Mouse (Mus musculus) erythroblast, embryonic 14.5 days (primary cell): ENCODE data around the gene Plpp3. TPM values are rescaled to one million over a fixed set of nuclear protein-coding genes. Genes with fewer than 3 reads are reported as not detected.

Source experiments
- H3K27me3 ChIP-seq: 2 replicates; pipeline ENCODE4 v1.6.1; 2012; ENCODE audit warnings: inconsistent platforms; ENCODE audit not compliant: control insufficient read depth
- H3K36me3 ChIP-seq: 2 replicates; pipeline ENCODE4 v1.6.1; 2012; ENCODE audit warnings: mild to moderate bottlenecking, inconsistent platforms; ENCODE audit not compliant: control insufficient read depth
- H3K4me1 ChIP-seq: 2 replicates; pipeline ENCODE4 v1.6.1; 2012; ENCODE audit warnings: inconsistent platforms; ENCODE audit not compliant: control insufficient read depth
- H3K4me3 ChIP-seq: replicated peaks from 2 replicates; pipeline ENCODE3; 2012; ENCODE audit warnings: moderate library complexity, mild to moderate bottlenecking, inconsistent platforms
- H3K9me3 ChIP-seq: 2 replicates; pipeline ENCODE4 v1.6.1; 2012; ENCODE audit warnings: low read length, inconsistent platforms, mixed read lengths; ENCODE audit not compliant: control insufficient read depth
- GATA1 ChIP-seq: IDR thresholded peaks from 2 replicates; pipeline ENCODE4 v1.6.1; 2012; ENCODE audit warnings: low read length, inconsistent platforms, mixed read lengths
- TAL1 ChIP-seq: IDR thresholded peaks from 3 replicates; pipeline ENCODE4 v1.6.1; 2012; ENCODE audit warnings: low read length, inconsistent platforms, mixed read lengths
- polyA plus RNA-seq: library from polyadenylated mRNA; stranded (reverse); fragments of >175 nt; gene quantifications from 2 replicates; pipeline ENCODE4 v1.2.3, GENCODE M21; 2012

The Plpp3 gene
- polyA plus RNA-seq, 1 experiment = 0.03 TPM

GRCm38 (mm10) chr4:105156281-105156680 lies 866 bp upstream of the Plpp3 start:
- H3K4me1 ChIP-seq = peaks cover 6% of the 10 kb centered on the region
- H3K4me3 ChIP-seq = no peak overlapping the region
- H3K27me3 ChIP-seq = peaks cover 35% of the 10 kb centered on the region
- H3K9me3 ChIP-seq = no peaks in the 10 kb centered on the region
- TF ChIP-seq GATA1 (no peak), TAL1 (no peak)
- H3K36me3 ChIP-seq = no peaks in the 10 kb centered on the region

- peaks cover 35% of the 10 kb centered on the region for H3K27me3 ChIP-seq
- no peaks in the 10 kb centered on the region for H3K9me3 ChIP-seq
- H3K4me1 ChIP-seq = peaks cover 6% of the 10 kb centered on the region
- no peak for TF ChIP-seq TAL1
- TF ChIP-seq GATA1 = no peak
- peak overlapping the region; percentile 59 for H3K4me3 ChIP-seq
- H3K36me3 ChIP-seq = no peaks in the 10 kb centered on the region; the same call in 1 of the 2 replicates
Observed at GRCm38 (mm10) chr4:105156955-105157275, 232 bp upstream of the Plpp3 start.

GRCm38 (mm10) chr4:105158169-105158555 lies 1.0 kb downstream of the Plpp3 start:
- Histone ChIP-seq H3K36me3 (no peaks in the 10 kb centered on the region; the same call in 1 of the 2 replicates), H3K4me3 (peak overlapping the region; percentile 59), H3K4me1 (peaks cover 6% of the 10 kb centered on the region), H3K9me3 (no peaks in the 10 kb centered on the region), H3K27me3 (peaks cover 35% of the 10 kb centered on the region)
- TF ChIP-seq TAL1 = no peak
- TF ChIP-seq GATA1 = no peak

GRCm38 (mm10) chr4:105158651-105159530 lies 1.7 kb downstream of the Plpp3 start:
- Histone ChIP-seq H3K36me3 (no peaks in the 10 kb centered on the region; the same call in 1 of the 2 replicates), H3K9me3 (no peaks in the 10 kb centered on the region), H3K4me1 (peaks cover 6% of the 10 kb centered on the region), H3K27me3 (peaks cover 35% of the 10 kb centered on the region), H3K4me3 (peak overlapping the region; percentile 59)
- no peak for TF ChIP-seq TAL1
- TF ChIP-seq GATA1 = no peak

GRCm38 (mm10) chr4:105159531-105159870 lies 2.4 kb downstream of the Plpp3 start:
- H3K4me3 ChIP-seq = no peak overlapping the region
- TF ChIP-seq TAL1 (no peak), GATA1 (no peak)
- H3K36me3 ChIP-seq = no peaks in the 10 kb centered on the region; the same call in 1 of the 2 replicates
- H3K9me3 ChIP-seq = no peaks in the 10 kb centered on the region
- peaks cover 35% of the 10 kb centered on the region for H3K27me3 ChIP-seq
- H3K4me1 ChIP-seq = peaks cover 6% of the 10 kb centered on the region

- Histone ChIP-seq H3K36me3 (no peaks in the 10 kb centered on the region; the same call in 1 of the 2 replicates), H3K9me3 (no peaks in the 10 kb centered on the region), H3K4me1 (peaks cover 6% of the 10 kb centered on the region), H3K27me3 (peaks cover 35% of the 10 kb centered on the region), H3K4me3 (no peak overlapping the region)
- TF ChIP-seq GATA1 = no peak
- TF ChIP-seq TAL1 = no peak
Observed at GRCm38 (mm10) chr4:105160470-105160869, 3.3 kb downstream of the Plpp3 start.

GRCm38 (mm10) chr4:105162014-105162413 lies 4.9 kb downstream of the Plpp3 start:
- Histone ChIP-seq H3K9me3 (no peaks in the 10 kb centered on the region), H3K4me1 (peaks cover 6% of the 10 kb centered on the region), H3K4me3 (no peak overlapping the region), H3K36me3 (no peaks in the 10 kb centered on the region; the same call in 1 of the 2 replicates), H3K27me3 (peaks cover 29% of the 10 kb centered on the region)
- no peak for TF ChIP-seq TAL1
- no peak for TF ChIP-seq GATA1

GRCm38 (mm10) chr4:105162676-105163075 lies 5.5 kb downstream of the Plpp3 start:
- H3K36me3 ChIP-seq = no peaks in the 10 kb centered on the region; the same call in 1 of the 2 replicates
- peaks cover 4% of the 10 kb centered on the region for H3K4me1 ChIP-seq
- TF ChIP-seq GATA1 = no peak
- no peak for TF ChIP-seq TAL1
- H3K27me3 ChIP-seq = peaks cover 22% of the 10 kb centered on the region
- no peak overlapping the region for H3K4me3 ChIP-seq
- no peaks in the 10 kb centered on the region for H3K9me3 ChIP-seq

GRCm38 (mm10) chr4:105163981-105164411 lies 6.8 kb downstream of the Plpp3 start:
- Histone ChIP-seq H3K36me3 (no peaks in the 10 kb centered on the region; the same call in 1 of the 2 replicates), H3K4me1 (no peaks in the 10 kb centered on the region), H3K4me3 (no peak overlapping the region), H3K9me3 (no peaks in the 10 kb centered on the region), H3K27me3 (peaks cover 9% of the 10 kb centered on the region)
- no peak for TF ChIP-seq TAL1
- TF ChIP-seq GATA1 = no peak

GRCm38 (mm10) chr4:105164952-105165351 lies 7.8 kb downstream of the Plpp3 start:
- no peaks in the 10 kb centered on the region; the same call in 1 of the 2 replicates for H3K36me3 ChIP-seq
- no peaks in the 10 kb centered on the region for H3K9me3 ChIP-seq
- no peak overlapping the region for H3K4me3 ChIP-seq
- H3K27me3 ChIP-seq = no peaks in the 10 kb centered on the region
- H3K4me1 ChIP-seq = no peaks in the 10 kb centered on the region
- TF ChIP-seq GATA1 (no peak), TAL1 (no peak)
